Mouse (Mus musculus): ENCODE data around the gene Slc2a4. TPM values are rescaled to one million over a fixed set of nuclear protein-coding genes. Genes with fewer than 3 reads are reported as not detected.

Gene Slc2a4
- 128 and 138 TPM in 2 replicates for polyA plus RNA-seq (2015; fragmentation: Nextera tagmentation; extraction: Ambion mirVana)

DNA sequence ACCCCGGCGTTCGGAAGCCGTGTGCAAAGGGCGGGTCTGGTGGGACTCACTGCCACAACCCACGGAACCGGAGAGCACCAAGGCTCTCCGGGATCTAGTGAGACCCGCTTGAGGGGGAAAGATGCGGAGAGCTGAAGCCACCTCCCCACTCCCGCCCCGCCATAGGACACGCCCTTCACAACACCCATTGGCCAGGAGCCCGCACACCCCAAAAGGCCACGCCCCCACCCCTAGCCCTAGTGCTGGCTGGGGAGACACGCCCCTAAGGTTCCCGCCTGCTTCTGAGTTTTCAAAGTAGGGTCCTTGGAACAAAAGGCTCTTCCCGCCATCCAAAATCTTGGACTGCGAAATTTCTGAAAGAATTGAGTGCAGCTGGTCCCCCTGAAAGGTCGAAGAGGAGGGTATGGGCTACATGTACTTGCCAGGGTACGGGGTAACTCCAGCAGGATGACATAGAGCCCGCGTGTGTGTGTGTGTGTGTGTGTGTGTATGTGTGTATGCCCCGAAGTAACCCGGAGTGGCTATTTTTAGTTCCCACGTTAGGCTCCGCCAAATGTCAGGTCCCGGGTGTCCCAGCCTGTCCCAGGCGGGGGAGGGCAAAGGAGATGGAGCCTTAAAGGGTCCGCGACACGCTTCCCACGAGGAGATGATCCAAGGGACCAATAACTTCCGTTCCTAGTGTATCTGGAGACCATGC lies at the start of gene Slc2a4:
Slc2a4 (minus strand) TSS at position 123 of the 697 bp plus-strand sequence.

DNA sequence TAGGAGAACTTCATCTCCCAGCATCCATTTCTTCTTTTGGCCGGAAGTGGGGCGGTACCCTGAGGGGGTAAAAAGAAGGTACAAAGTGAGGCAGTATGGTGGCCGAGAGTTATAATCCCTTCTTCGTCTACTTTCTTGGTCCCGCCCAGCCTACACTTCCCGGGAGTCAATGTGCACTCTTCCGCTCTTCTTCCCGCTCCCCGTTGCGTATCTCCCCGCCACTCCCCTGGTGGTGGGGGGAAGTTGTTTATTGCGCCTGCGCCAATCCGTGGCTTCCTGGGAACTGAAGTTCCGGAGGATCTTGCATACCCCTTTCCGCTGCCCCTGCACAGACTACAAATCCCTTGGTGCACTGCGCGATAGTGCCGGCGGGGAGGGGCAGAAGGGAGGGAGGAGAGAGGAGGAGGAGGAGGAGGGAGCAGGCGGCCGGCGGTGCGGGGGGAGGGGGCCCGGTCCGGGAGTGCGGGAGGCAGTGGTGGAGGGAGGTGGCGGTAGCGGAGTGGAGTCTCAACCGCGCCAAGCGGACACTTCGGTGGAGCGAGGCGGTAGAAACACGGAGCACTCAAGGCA lies 47.5 kb upstream of the Slc2a4 start, which contains the start of gene Phf23:
Phf23 (plus strand) TSS at position 387 of the 570 bp plus-strand sequence.

DNA sequence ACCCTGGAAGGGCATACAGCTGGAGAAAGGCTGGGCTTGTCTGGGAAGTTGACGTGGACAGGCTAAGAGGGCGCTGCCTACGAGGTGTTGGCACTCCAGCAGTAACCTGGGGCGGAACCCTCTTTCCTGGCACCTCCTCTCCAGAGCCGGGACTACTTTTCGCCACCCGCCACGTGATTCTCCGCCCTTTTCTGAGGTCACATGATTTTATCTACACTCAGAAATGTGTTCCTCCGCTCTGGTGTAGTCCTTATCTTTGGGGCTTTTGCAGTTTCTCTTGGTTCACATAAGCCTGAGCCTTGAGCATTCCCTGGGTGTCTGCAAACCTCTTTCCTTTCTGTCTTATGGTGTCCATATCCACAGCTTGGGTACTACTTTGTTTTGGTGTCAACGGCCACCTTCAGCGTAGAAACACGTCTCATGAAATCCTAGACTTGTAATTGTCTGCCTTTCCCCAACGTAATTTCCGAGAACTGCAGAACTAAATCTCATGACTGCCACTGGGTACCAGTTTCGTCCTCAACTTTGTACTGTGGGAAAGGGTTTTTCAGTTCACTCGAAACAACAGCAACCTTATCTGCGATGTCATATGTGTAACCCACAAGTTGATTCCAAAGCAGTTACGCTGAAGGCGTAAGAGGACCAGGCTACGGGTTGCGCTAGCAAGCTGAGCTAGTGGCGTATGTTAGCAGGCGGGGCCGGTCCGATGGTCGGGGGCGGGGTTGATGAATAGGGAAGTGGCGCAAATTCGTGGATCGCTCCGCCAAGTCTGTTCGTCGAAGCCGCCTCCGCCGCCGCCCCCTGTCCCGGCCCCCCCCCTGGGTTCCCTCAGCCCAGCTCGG lies 43.1 kb upstream of the Slc2a4 start, which contains the start of gene Gabarap:
Gabarap (plus strand) TSS at position 294 of the 842 bp plus-strand sequence.

DNA sequence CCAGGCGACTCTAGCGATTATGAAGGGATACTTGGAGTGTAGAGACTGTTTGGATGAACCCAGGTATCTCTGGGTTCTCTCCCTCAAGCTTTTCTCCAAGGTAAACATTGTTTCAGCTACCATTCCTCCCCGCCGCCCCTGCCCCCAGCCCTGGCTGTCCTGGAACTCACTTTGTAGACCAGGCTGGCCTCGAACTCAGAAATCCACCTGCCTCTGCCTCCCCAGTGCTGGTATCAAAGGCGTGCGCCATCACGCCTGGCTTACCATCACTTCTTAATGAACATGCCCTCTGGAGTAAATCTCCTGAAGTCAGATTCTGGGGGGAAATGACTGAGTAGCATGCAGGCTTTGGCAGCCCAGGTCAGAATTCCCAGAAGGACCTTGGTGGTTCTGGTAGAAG lies 34.2 kb upstream of the Slc2a4 start, which contains the start of gene Elp5:
Elp5 (minus strand) TSS at position 293 of the 400 bp plus-strand sequence.

DNA sequence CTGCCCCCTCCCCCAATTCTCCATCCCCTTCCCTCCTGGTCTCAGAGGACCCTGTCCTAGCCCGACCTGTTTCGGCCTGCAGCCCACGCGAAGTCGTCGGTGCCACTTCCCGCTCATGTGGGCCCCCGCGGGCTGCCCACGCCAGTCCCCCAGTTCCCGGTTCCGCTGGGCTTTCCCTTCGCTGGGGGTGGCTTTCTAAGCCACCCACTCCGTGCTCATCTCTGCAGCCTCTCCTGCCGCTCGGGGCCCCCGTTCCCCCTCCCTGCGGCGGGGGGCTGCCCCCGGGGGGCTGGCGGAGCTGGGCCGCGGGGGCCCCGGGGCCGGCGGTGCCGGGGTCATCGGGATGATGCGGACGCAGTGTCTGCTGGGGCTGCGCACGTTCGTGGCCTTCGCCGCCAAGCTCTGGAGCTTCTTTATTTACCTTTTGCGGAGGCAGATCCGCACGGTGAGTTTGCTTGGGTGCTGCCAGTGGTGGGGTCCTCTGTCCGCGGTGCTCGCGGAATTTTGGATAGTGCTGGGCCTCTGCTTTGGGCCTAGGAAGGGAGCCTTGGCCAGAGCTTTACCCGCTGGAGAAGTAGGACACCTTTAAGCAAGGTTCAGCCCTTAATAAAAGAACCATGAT lies 33.3 kb upstream of the Slc2a4 start, which contains the start of gene Ctdnep1:
Ctdnep1 (plus strand) TSS at position 16 of the 622 bp plus-strand sequence.

DNA sequence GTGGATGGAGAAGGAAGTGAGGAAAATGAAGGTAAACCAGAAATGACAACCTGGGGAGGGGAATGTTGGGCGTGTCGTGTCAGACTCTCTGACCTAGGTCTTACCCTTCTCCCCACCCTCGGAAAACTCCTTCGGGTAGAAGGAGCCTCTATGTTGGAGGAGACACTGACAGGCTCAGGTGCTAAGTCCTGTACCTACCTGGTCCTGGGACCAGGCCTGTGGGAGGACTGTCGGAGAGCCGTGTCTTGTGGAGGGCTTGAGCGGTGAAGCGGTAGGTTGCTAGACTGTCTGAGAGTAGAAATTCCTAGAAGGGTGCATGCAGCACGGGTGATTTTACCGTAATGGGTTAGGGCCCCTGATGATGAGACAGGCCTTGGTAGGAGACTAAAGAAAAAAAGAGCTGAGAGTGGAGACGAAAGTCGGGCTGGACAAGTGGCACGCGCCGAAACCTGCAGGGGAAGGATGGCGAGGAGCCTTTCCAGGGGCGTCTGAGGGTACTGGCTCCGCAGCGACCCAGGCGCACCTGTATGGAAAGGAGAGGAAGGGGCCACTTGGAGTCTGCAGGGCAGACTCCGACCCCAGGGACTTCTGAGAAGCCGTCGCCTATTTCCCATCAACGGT lies 16.8 kb upstream of the Slc2a4 start, which contains the start of gene Cldn7:
Cldn7 (plus strand) TSS at position 130 of the 621 bp plus-strand sequence.

DNA sequence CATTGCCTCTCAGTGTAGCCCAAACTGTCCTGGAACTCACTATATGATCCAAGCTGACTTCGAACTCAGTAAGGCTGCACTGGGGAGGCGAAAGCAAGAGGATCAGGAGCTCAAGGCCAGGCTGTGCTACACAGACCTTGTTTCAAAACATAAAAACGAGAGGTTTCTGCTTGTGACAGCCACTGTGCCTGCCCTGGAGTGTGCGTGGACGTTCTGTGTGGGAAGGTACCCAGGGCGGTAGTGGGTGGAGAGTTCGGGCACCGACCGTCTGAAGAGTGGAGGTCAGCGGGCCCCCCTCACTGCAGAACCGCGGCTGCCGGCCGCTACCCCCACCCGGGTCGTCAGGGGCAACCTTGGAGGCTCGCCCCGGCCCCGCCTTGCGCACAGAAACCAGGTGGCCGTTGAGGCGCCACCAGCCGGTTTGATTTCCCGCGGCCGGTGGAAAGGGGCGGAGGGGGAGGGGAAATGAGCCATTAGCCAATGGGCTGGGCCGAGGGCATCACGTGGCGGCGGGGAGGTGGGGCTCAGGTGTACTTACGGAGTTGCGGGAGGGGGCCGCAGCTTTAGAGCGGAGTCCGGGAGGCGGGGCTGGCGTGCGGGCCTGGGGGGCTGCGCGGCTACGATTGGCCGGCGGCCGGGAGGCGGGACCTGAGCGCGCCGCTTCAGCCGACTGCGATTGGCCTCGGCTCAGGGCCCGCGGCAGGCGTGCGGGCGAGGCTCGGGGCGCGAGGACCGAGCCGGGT lies 12.7 kb downstream of the Slc2a4 start, which contains the start of gene Ybx2:
Ybx2 (plus strand) TSS at position 660 of the 743 bp plus-strand sequence.

DNA sequence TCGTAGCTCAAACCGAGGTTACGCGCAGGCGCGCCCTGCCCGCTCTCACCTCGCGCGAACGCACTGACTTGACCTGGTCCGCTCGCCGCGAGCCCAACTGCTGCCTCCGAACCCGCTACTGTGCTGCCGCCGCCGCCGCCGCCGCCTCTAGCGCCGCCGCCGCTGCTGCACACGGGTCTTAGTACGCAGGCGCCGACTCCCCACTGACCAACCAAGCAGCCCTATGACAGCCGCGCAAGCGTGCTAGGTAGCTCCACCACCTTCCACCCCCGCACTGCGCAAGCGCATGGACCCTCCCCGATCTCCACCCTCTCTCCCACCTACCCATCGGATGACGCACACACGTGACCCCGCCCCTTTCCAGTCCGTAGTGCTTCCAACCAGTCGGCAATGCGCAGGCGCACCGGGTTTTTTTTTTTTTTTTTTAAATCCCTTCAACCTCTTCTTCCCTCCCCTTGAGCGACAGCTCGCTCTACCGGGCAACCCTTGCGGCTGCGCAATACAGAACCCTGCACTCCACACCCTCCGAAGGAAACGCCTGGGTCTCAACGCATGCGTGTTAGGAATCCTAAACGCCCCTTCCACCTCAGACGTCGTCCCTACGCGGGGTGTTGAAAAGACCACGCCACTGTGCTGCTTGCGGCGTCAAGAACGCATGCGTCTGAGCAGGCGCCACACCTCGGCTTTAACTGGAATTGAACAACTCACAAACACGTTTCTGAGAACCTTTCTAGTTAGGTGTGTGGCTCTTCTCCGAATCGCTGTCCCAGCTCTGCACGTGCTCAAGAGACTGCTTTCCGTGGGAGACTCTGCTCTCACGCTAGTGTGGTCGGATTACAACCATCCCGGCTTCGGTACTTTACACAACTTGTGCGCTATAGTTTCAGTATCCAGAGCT lies 26.6 kb downstream of the Slc2a4 start, which contains the start of gene Eif5a:
Eif5a (minus strand) TSS at position 845 of the 898 bp plus-strand sequence.

DNA sequence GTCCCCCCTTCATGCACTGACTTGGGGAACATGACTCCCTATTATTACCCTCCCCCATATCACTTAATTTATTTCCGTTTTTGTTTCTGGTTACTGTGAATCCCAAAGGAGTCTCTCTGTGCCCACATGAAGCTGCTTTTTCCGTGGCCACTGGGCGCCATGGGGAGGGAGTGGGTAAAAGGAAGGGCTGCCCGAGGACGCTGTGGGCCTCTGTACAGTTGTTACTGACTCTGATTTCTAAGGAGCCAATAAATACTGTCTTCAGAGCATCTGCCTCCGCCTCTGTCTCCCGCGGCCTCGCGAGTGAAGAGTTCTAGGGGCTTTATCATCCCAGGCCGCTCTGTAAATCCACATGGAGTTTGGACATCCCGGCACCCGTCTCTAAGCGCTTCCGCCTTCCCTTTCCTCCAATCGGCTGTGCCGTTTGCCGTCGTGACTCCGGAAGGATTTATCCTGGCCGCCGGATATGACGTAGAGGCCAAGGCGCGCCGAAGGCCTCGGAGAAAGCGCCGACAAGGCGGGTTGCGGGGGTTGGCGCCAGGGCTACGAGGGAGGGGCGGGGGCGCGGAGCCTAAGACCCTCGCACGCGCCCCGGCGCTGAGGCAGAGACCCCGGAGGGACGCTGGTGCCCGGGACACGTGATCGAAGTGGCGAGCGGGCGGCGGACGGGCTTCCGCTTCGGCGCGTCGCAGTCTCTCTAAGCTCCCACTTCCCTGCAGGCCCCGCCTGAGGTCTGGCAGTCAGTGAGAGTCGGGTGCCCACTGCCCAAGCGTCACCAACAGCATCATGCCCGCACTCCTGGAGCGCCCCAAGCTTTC lies 34.2 kb downstream of the Slc2a4 start, which contains the start of gene Gps2:
Gps2 (plus strand) TSS at position 335 of the 818 bp plus-strand sequence.

DNA sequence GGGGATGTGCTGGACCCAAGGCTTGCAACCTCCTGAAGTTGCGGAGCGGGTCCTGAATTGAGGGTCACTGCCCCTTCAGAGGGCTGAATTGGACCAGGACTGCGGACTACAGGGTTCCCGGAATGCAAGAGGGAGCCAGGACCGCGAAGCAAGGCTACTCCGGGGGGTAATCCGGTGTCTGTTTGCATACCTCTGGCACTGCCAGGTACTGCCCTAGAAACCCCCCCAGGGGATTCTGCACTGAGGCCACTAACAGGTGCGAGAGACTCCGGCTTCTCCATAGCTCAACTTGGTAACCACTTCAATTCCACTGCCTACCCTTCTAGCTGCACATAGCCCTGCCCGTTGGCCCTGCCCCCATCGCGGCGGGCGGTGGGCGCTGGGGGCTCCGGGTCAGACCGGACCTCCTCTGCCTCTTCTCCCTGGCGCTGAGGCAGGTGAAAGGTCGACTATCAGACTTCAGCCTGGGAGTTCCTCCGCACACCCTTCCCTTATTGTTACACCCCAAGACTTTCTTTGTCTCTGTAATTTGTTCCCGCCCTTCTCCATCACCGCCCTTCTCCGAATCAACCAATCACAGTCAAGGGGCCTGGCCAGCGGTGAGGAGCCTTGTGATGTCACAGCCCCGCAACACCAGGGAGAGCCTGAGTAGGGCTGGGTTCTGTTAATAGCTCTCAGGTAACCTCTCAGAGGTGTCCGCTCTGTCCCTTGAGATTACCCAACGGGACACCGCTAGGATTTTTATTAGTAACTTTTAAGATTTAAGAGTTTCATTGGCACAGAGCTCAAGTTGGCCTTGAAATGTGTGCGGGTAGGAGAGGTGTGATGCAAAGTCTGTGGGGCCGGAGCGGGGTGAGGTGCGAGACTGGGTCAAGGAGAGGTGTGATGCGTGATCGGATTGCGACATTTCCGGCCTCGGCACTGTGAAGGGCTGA lies 47.2 kb downstream of the Slc2a4 start, which contains the start of the genes 2810408A11Rik and Neurl4:
2810408A11Rik (minus strand) TSS at position 517 of the 935 bp plus-strand sequence.
Neurl4 (plus strand) TSS at position 602 of the 935 bp plus-strand sequence.

DNA sequence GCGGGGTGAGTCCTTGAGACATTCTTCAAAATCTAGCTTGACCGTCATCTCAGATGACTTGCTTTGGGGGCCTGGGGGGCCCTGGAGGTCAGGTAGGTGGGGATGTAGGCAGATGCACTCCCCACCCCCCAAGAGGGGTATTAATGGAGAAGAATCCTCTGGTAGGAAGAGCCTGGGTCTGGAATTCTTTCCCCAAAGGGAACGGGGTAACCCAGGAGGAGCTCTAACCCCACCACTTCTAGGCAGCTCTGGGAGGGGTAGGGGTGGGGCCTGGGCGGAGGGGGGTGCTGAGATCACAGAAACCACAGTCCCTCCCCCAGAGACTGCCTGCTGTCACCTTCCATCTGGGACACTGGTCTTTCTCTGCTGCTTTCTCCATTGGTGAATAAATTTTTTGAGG lies 52.7 kb downstream of the Slc2a4 start, which contains the start of gene Acap1:
Acap1 (minus strand) TSS at position 249 of the 400 bp plus-strand sequence.

Small RNA genes within 50 kb of the gene (microRNA-seq; reads per million reads assigned to microRNA genes)
- gene Gm44349, result 0 reads per million in 2 experiments

Other genes with a start within 250 kb of the Slc2a4 start
- 9.3 and 10.3 TPM in 2 replicates for gene Polr2a, start 189.6 kb downstream of the Slc2a4 start, polyA plus RNA-seq (2015; fragmentation: Nextera tagmentation; extraction: Ambion mirVana)
- not detected in 2 replicates for gene Slc35g3, start 186.2 kb downstream of the Slc2a4 start, polyA plus RNA-seq (2015; fragmentation: Nextera tagmentation; extraction: Ambion mirVana)
- gene Zbtb4, start 182.3 kb downstream of the Slc2a4 start, polyA plus RNA-seq (2015; fragmentation: Nextera tagmentation; extraction: Ambion mirVana), result 2.5 and 2.9 TPM in 2 replicates
- gene Chrnb1, start 152.2 kb downstream of the Slc2a4 start, polyA plus RNA-seq (2015; fragmentation: Nextera tagmentation; extraction: Ambion mirVana), result 79.0 and 95.8 TPM in 2 replicates
- gene Fgf11, start 146.3 kb downstream of the Slc2a4 start, polyA plus RNA-seq (2015; fragmentation: Nextera tagmentation; extraction: Ambion mirVana), result 1.5 and 2.2 TPM in 2 replicates
- 0.31 and 0.45 TPM in 2 replicates for gene Tmem102, start 142.6 kb downstream of the Slc2a4 start, polyA plus RNA-seq (2015; fragmentation: Nextera tagmentation; extraction: Ambion mirVana)
- gene Gm39566, start 132.9 kb downstream of the Slc2a4 start, polyA plus RNA-seq (2015; fragmentation: Nextera tagmentation; extraction: Ambion mirVana), result not detected in 2 replicates
- gene Spem2, start 129.7 kb downstream of the Slc2a4 start, polyA plus RNA-seq (2015; fragmentation: Nextera tagmentation; extraction: Ambion mirVana), result not detected in 2 replicates
- not detected in 2 replicates for gene Spem1, start 126.0 kb downstream of the Slc2a4 start, polyA plus RNA-seq (2015; fragmentation: Nextera tagmentation; extraction: Ambion mirVana)
- gene Nlgn2, start 110.4 kb downstream of the Slc2a4 start, polyA plus RNA-seq (2015; fragmentation: Nextera tagmentation; extraction: Ambion mirVana), result 2.1 TPM in 2 replicates
- 242 and 272 TPM in 2 replicates for gene Tmem256, start 109.7 kb downstream of the Slc2a4 start, polyA plus RNA-seq (2015; fragmentation: Nextera tagmentation; extraction: Ambion mirVana)
- 36.6 and 44.6 TPM in 2 replicates for gene Plscr3, start 101.8 kb downstream of the Slc2a4 start, polyA plus RNA-seq (2015; fragmentation: Nextera tagmentation; extraction: Ambion mirVana)
- gene Tnk1, start 89.5 kb downstream of the Slc2a4 start, polyA plus RNA-seq (2015; fragmentation: Nextera tagmentation; extraction: Ambion mirVana), result 0.09 and 0.46 TPM in 2 replicates
- gene Tmem95, start 70.2 kb downstream of the Slc2a4 start, polyA plus RNA-seq (2015; fragmentation: Nextera tagmentation; extraction: Ambion mirVana), result not detected in 2 replicates
- gene Kctd11, start 66.8 kb downstream of the Slc2a4 start, polyA plus RNA-seq (2015; fragmentation: Nextera tagmentation; extraction: Ambion mirVana), result 2.6 and 3.6 TPM in 2 replicates
- 0.34 and 0.46 TPM in 2 replicates for gene Acap1, start 52.6 kb downstream of the Slc2a4 start, polyA plus RNA-seq (2015; fragmentation: Nextera tagmentation; extraction: Ambion mirVana)
- gene 2810408A11Rik, start 47.2 kb downstream of the Slc2a4 start, polyA plus RNA-seq (2015; fragmentation: Nextera tagmentation; extraction: Ambion mirVana), result 1.8 and 2.4 TPM in 2 replicates
- gene Neurl4, start 47.1 kb downstream of the Slc2a4 start, polyA plus RNA-seq (2015; fragmentation: Nextera tagmentation; extraction: Ambion mirVana), result 3.0 and 3.3 TPM in 2 replicates
- gene Gps2, start 34.3 kb downstream of the Slc2a4 start, polyA plus RNA-seq (2015; fragmentation: Nextera tagmentation; extraction: Ambion mirVana), result 41.9 and 42.1 TPM in 2 replicates
- gene Eif5a, start 26.2 kb downstream of the Slc2a4 start, polyA plus RNA-seq (2015; fragmentation: Nextera tagmentation; extraction: Ambion mirVana), result 952 and 1,117 TPM in 2 replicates
- gene Ybx2, start 12.4 kb downstream of the Slc2a4 start, polyA plus RNA-seq (2015; fragmentation: Nextera tagmentation; extraction: Ambion mirVana), result 0.78 and 0.85 TPM in 2 replicates
- 0.23 and 0.57 TPM in 2 replicates for gene Cldn7, start 16.6 kb upstream of the Slc2a4 start, polyA plus RNA-seq (2015; fragmentation: Nextera tagmentation; extraction: Ambion mirVana)
- gene Ctdnep1, start 33.0 kb upstream of the Slc2a4 start, polyA plus RNA-seq (2015; fragmentation: Nextera tagmentation; extraction: Ambion mirVana), result 42.1 and 46.1 TPM in 2 replicates
- 86.0 and 92.4 TPM in 2 replicates for gene Elp5, start 34.3 kb upstream of the Slc2a4 start, polyA plus RNA-seq (2015; fragmentation: Nextera tagmentation; extraction: Ambion mirVana)
- gene Gabarap, start 43.0 kb upstream of the Slc2a4 start, polyA plus RNA-seq (2015; fragmentation: Nextera tagmentation; extraction: Ambion mirVana), result 320 and 389 TPM in 2 replicates
- 31.1 and 33.7 TPM in 2 replicates for gene Phf23, start 47.6 kb upstream of the Slc2a4 start, polyA plus RNA-seq (2015; fragmentation: Nextera tagmentation; extraction: Ambion mirVana)
- 11.2 and 11.8 TPM in 2 replicates for gene Dvl2, start 52.4 kb upstream of the Slc2a4 start, polyA plus RNA-seq (2015; fragmentation: Nextera tagmentation; extraction: Ambion mirVana)
- gene Acadvl, start 67.2 kb upstream of the Slc2a4 start, polyA plus RNA-seq (2015; fragmentation: Nextera tagmentation; extraction: Ambion mirVana), result 311 and 331 TPM in 2 replicates
- 3.3 and 5.3 TPM in 2 replicates for gene Dlg4, start 68.8 kb upstream of the Slc2a4 start, polyA plus RNA-seq (2015; fragmentation: Nextera tagmentation; extraction: Ambion mirVana)
- 0.13 and 0.21 TPM in 2 replicates for gene Asgr1, start 105.9 kb upstream of the Slc2a4 start, polyA plus RNA-seq (2015; fragmentation: Nextera tagmentation; extraction: Ambion mirVana)
- gene Asgr2, start 144.5 kb upstream of the Slc2a4 start, polyA plus RNA-seq (2015; fragmentation: Nextera tagmentation; extraction: Ambion mirVana), result 0.23 and 0.68 TPM in 2 replicates
- 8.2 and 9.7 TPM in 2 replicates for gene Mgl2, start 182.1 kb upstream of the Slc2a4 start, polyA plus RNA-seq (2015; fragmentation: Nextera tagmentation; extraction: Ambion mirVana)
- 4.7 and 11.4 TPM in 2 replicates for gene Clec10a, start 208.0 kb upstream of the Slc2a4 start, polyA plus RNA-seq (2015; fragmentation: Nextera tagmentation; extraction: Ambion mirVana)

All from skeletal muscle tissue, postnatal 0 days (tissue).